Mouse (Mus musculus): Measurements from ENCODE around the gene Zbtb16. TPM values are rescaled to one million over a fixed set of nuclear protein-coding genes. Genes with fewer than 3 reads are reported as not detected.
A peak's percentile ranks its signal among the peaks of the same experiment; 100 is the strongest.

Zbtb16 gene
- polyA plus RNA-seq, 1 experiment, result 3.0 TPM

DNA sequence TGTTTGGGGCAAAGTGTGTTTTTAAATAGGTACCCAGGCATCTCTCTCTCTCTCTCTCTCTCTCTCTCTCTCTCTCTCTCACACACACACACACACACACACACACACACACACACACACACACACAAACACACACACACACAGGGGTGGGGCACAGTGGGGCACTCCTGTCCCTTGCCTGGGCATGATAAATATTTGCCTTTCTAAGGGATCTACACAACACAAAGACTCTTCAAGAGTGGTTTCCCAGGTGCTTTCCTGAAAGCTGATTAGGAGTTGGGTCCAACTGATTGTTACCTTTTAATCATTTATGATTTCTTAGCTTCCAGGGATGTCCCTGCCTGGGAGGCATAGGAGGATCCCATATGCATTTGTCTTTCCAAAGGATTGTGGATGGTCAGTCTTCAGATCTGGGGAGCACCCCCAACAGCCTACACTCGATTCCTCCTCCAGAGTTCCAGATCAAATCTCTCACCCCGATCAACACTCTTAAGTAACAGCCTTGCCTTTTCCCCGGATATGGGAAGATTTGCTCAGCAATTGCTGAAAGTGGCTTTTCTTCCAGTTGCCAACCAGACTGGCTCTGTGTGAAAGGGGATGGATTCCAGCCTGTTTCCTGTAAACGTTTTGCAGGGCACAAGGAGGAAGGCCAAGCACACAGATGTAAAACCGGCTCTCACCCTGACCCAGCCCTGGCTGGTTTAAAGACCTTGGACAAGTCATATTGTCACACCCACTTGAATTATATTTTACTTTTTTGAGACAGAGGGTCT is 90.5 kb downstream of the Zbtb16 start:
- Histone ChIP-seq H3K4me1 (ENCODE audit: control insufficient read depth, insufficient read depth, low read length) (peaks cover 56% of the 10 kb centered on the region), H3K27me3 (replicated peaks; ENCODE audit: control insufficient read depth, insufficient read depth, low read length) (no peaks in the 10 kb centered on the region), H3K4me3 (ENCODE audit: insufficient read depth, low read depth, low read length) (no peak overlapping the region), H3K27ac (ENCODE audit: insufficient read depth, low read depth, low read length) (no peak overlapping the region; the same call in 1 of the 2 replicates), H3K36me3 (ENCODE audit: control insufficient read depth, insufficient read depth, low read length) (no peaks in the 10 kb centered on the region)
- TF ChIP-seq CTCF (conservative IDR thresholded peaks at IDR 0.05; ENCODE audit: insufficient read depth, insufficient read length, low read depth, low read length), result no peak
- TF ChIP-seq POLR2A (IDR thresholded peaks at IDR 0.05; ENCODE audit: low read depth, low read length), result no peak
- 54% methylated on average over 5 of the region's 5 CpGs for WGBS
- DNase-seq, result no peak

- Histone ChIP-seq H3K27ac (ENCODE audit: insufficient read depth, low read depth, low read length) (peak overlapping the region; percentile 21), H3K36me3 (ENCODE audit: control insufficient read depth, insufficient read depth, low read length) (no peaks in the 10 kb centered on the region), H3K4me3 (ENCODE audit: insufficient read depth, low read depth, low read length) (no peak overlapping the region), H3K27me3 (replicated peaks; ENCODE audit: control insufficient read depth, insufficient read depth, low read length) (no peaks in the 10 kb centered on the region), H3K4me1 (ENCODE audit: control insufficient read depth, insufficient read depth, low read length) (peaks cover 59% of the 10 kb centered on the region)
- TF ChIP-seq POLR2A (IDR thresholded peaks at IDR 0.05; ENCODE audit: low read depth, low read length) (no peak), CTCF (conservative IDR thresholded peaks at IDR 0.05; ENCODE audit: insufficient read depth, insufficient read length, low read depth, low read length) (no peak)
- 40% methylated on average over 13 of the region's 13 CpGs for WGBS
- DNase-seq, result peak; percentile 75
These were observed 91.1 kb downstream of the Zbtb16 start for GRCm38 (mm10) chr9:48744916-48745315.

DNA sequence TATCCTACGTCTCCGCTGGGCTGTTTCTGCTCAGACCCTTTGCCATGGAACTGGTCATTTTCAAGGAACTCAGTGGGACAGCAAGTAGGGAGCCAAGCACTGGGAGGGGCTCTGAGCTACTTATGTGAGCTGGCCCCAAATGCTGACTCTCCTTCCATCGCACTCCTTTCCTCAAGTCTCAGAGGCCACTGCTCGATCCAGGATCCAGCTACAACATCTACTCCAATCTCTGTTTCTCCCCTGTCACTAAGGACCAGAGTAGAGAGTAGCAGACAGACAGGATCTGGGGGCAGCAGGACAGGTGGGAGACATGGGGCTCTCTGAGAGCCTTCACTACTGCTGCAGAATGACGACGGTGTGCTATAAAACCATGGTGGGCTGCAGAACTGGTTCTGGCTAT is 91.6 kb downstream of the Zbtb16 start:
- no peak for TF ChIP-seq POLR2A (IDR thresholded peaks at IDR 0.05; ENCODE audit: low read depth, low read length)
- TF ChIP-seq CTCF (conservative IDR thresholded peaks at IDR 0.05; ENCODE audit: insufficient read depth, insufficient read length, low read depth, low read length), result no peak
- no peaks in the 10 kb centered on the region for H3K27me3 ChIP-seq (replicated peaks; ENCODE audit: control insufficient read depth, insufficient read depth, low read length)
- 88% methylated on average over 6 of the region's 6 CpGs for WGBS
- no peak for DNase-seq
- no peak overlapping the region for H3K4me3 ChIP-seq (ENCODE audit: insufficient read depth, low read depth, low read length)
- peaks cover 63% of the 10 kb centered on the region for H3K4me1 ChIP-seq (ENCODE audit: control insufficient read depth, insufficient read depth, low read length)
- no peaks in the 10 kb centered on the region for H3K36me3 ChIP-seq (ENCODE audit: control insufficient read depth, insufficient read depth, low read length)
- H3K27ac ChIP-seq (ENCODE audit: insufficient read depth, low read depth, low read length), result peak overlapping the region; percentile 21; the same call in 1 of the 2 replicates

DNA sequence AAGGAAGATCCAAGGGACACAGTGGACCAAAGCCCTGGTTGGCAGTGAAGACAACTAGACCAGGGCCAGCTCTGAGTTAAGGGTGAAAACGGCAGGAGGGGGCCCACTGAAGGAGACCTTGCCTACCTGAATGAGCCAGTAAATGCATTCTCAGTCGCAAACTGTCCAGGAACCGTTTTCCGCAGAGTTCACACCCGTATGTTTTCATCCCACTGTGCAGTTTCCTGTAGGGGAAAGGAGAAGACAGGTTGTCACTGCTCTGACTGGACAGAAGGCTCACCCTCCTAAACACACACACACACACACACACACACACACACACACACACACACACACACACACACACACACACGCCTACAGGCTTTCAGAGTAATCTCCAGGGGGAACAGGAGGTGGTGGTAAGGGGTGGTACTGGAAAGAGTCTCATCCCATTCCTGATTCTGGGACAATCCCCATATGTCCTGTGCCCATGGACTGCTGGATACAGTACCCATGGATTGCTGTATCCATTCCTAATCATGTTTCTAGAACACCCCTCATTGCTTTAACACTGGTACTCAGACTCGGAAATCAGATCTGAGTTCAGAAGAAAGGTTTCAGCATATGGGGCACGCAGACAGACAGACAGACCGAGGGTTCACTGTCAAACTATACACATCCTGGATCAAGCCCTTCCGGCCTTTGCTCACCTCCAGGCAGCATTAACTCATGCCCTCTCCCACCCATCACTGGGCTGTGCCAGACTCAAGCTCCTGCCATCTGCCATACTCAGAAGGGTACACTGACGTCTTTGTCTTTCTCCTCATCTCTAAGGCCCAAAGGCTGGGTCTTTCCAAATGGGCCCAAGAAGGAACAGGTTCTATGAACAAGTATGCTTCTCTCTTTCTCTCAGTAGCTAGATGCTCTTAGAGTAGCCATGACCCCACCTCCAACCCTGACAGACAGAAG is 92.4 kb downstream of the Zbtb16 start:
- Histone ChIP-seq H3K27ac (ENCODE audit: insufficient read depth, low read depth, low read length) (no peak overlapping the region), H3K4me1 (ENCODE audit: control insufficient read depth, insufficient read depth, low read length) (peaks cover 64% of the 10 kb centered on the region), H3K36me3 (ENCODE audit: control insufficient read depth, insufficient read depth, low read length) (no peaks in the 10 kb centered on the region), H3K27me3 (replicated peaks; ENCODE audit: control insufficient read depth, insufficient read depth, low read length) (no peaks in the 10 kb centered on the region), H3K4me3 (ENCODE audit: insufficient read depth, low read depth, low read length) (no peak overlapping the region)
- no peak for TF ChIP-seq CTCF (conservative IDR thresholded peaks at IDR 0.05; ENCODE audit: insufficient read depth, insufficient read length, low read depth, low read length)
- DNase-seq, result no peak
- 89% methylated on average over 11 of the region's 11 CpGs for WGBS

- Histone ChIP-seq H3K4me1 (ENCODE audit: control insufficient read depth, insufficient read depth, low read length) (peaks cover 63% of the 10 kb centered on the region), H3K27me3 (replicated peaks; ENCODE audit: control insufficient read depth, insufficient read depth, low read length) (no peaks in the 10 kb centered on the region), H3K36me3 (ENCODE audit: control insufficient read depth, insufficient read depth, low read length) (no peaks in the 10 kb centered on the region), H3K4me3 (ENCODE audit: insufficient read depth, low read depth, low read length) (no peak overlapping the region), H3K27ac (ENCODE audit: insufficient read depth, low read depth, low read length) (no peak overlapping the region)
- TF ChIP-seq POLR2A (IDR thresholded peaks at IDR 0.05; ENCODE audit: low read depth, low read length) (no peak), CTCF (conservative IDR thresholded peaks at IDR 0.05; ENCODE audit: insufficient read depth, insufficient read length, low read depth, low read length) (no peak)
- DNase-seq, result no peak
- 98% methylated on average over 7 of the region's 7 CpGs for WGBS
These were observed 93.9 kb downstream of the Zbtb16 start for GRCm38 (mm10) chr9:48742150-48742549.

GRCm38 (mm10) chr9:48741433-48742077 is 94.5 kb downstream of the Zbtb16 start:
- H3K36me3 ChIP-seq (ENCODE audit: control insufficient read depth, insufficient read depth, low read length), result no peaks in the 10 kb centered on the region
- H3K27me3 ChIP-seq (replicated peaks; ENCODE audit: control insufficient read depth, insufficient read depth, low read length), result no peaks in the 10 kb centered on the region
- peak; percentile 63 for DNase-seq
- WGBS, result 80% methylated on average over 14 of the region's 14 CpGs
- no peak overlapping the region for H3K4me3 ChIP-seq (ENCODE audit: insufficient read depth, low read depth, low read length)
- peaks cover 68% of the 10 kb centered on the region for H3K4me1 ChIP-seq (ENCODE audit: control insufficient read depth, insufficient read depth, low read length)
- H3K27ac ChIP-seq (ENCODE audit: insufficient read depth, low read depth, low read length), result no peak overlapping the region; the same call in 1 of the 2 replicates
- TF ChIP-seq POLR2A (IDR thresholded peaks at IDR 0.05; ENCODE audit: low read depth, low read length) (no peak), CTCF (conservative IDR thresholded peaks at IDR 0.05; ENCODE audit: insufficient read depth, insufficient read length, low read depth, low read length) (no peak)

All from kidney, adult 2 months (tissue).